Mouse (Mus musculus) liver, embryonic 14.5 days (tissue): ENCODE measurements around the gene Grhl3. TPM values are rescaled to one million over a fixed set of nuclear protein-coding genes. Genes with fewer than 3 reads are reported as not detected.

Experiments used
- ATAC-seq: fragments of 200-750 bp; cut with Nextera tagmentation; 2 replicates; pipeline ENCODE4 v1.8.0; 2017; ENCODE audit warnings: moderate number of reproducible peaks, mild to moderate bottlenecking, moderate library complexity; ENCODE audit not compliant: insufficient read depth
- DNase-seq, 3 experiments: peaks; one replicate each; pipeline ENCODE4 v3.0.0-alpha.2; 2012 to 2013; ENCODE audit warnings: low read depth in 3 of 3, low spot score in 3 of 3
- H3K27ac ChIP-seq: fragments of 300-500 bp; sonication (generic); 2 replicates; pipeline ENCODE4 v1.5.1; 2014; ENCODE audit warnings: moderate library complexity, mild to moderate bottlenecking, control low read depth, inconsistent platforms
- H3K27me3 ChIP-seq: fragments of 300-500 bp; sonication (generic); 2 replicates; pipeline ENCODE4 v1.6.1; 2014; ENCODE audit warnings: mild to moderate bottlenecking, low read length, moderate library complexity; ENCODE audit not compliant: control insufficient read depth, insufficient read depth
- H3K36me3 ChIP-seq: fragments of 300-500 bp; sonication (generic); replicated peaks from 2 replicates; pipeline ENCODE4 v1.6.1; 2014; ENCODE audit warnings: low read depth; ENCODE audit not compliant: control insufficient read depth, insufficient read depth
- H3K4me1 ChIP-seq, 2 experiments: fragments of 200-500 bp in 1 of 2; fragments of 300-500 bp in 1 of 2; sonication (generic) in 1 of 2; replicated peaks; 2 replicates each; pipeline ENCODE4 v1.6.1; 2012 to 2014; ENCODE audit warnings: antibody characterized with exemption in 1 of 2, inconsistent platforms in 1 of 2, low read length in 1 of 2; ENCODE audit not compliant: control insufficient read depth in 2 of 2, insufficient read depth in 2 of 2
- H3K4me2 ChIP-seq: fragments of 300-500 bp; sonication (generic); 2 replicates; pipeline ENCODE4 v1.6.1; 2014; ENCODE audit warnings: low read depth, mild to moderate bottlenecking, control low read depth, moderate library complexity
- H3K4me3 ChIP-seq, 2 experiments: fragments of 200-500 bp in 1 of 2; fragments of 300-500 bp in 1 of 2; sonication (generic) in 1 of 2; 2 replicates each; pipeline ENCODE4 v1.5.1; 2012 to 2014; ENCODE audit warnings: low read depth in 2 of 2, low read length in 2 of 2, mild to moderate bottlenecking in 2 of 2, control low read depth in 1 of 2, inconsistent platforms in 1 of 2, moderate library complexity in 1 of 2; ENCODE audit not compliant: insufficient read depth in 1 of 2
- H3K9ac ChIP-seq: fragments of 300-500 bp; sonication (generic); replicated peaks from 2 replicates; pipeline ENCODE4 v1.6.1; 2014; ENCODE audit warnings: mild to moderate bottlenecking, control low read depth, moderate library complexity
- H3K9me3 ChIP-seq: fragments of 300-500 bp; sonication (generic); 2 replicates; pipeline ENCODE4 v1.6.1; 2016; ENCODE audit warnings: low read length, mixed read lengths; ENCODE audit not compliant: control insufficient read depth
- CTCF ChIP-seq: IDR thresholded peaks from 2 replicates; pipeline ENCODE4 v1.5.1; 2016; ENCODE audit warnings: antibody characterized with exemption, low read depth, control low read depth
- EP300 ChIP-seq: IDR thresholded peaks from 2 replicates; pipeline ENCODE4 v1.6.1; 2016; ENCODE audit warnings: antibody characterized with exemption, low read depth
- WGBS: fragments of 180-500 bp; shearing (Covaris S2); extraction: QIAGEN DNeasy Blood & Tissue Kit; methylation state at CpG from one replicate; pipeline ENCODE4 v1.1.7; 2014; ENCODE audit not compliant: insufficient replicate concordance; 5-methylcytosine and 5-hydroxymethylcytosine counted together
- polyA plus RNA-seq, 2 experiments: library from polyadenylated mRNA; depleted of rRNA in 1 of 2; stranded (reverse) in 1 of 2; unstranded in 1 of 2; fragments of >200 nt; fragmentation: Nextera tagmentation in 1 of 2; extraction: Ambion mirVana in 1 of 2; gene quantifications; 2 replicates each; pipeline versions ENCODE4 v1.2.1 to v1.2.3; 2012 to 2014

Gene Grhl3
- polyA plus RNA-seq, 2 experiments, result 0.11 to 0.13 TPM

- 4% methylated on average over 8 of the region's 8 CpGs for WGBS
Observed at GRCm38 (mm10) chr4:135572276-135572675, 1.2 kb downstream of the Grhl3 start.

GRCm38 (mm10) chr4:135571037-135571550, 2.3 kb downstream of the Grhl3 start:
- Histone ChIP-seq H3K4me1 (peaks cover 0 to 3% of the 10 kb centered on the region in 2 experiments; a peak in 2 of 4 replicates), H3K4me3 (no peak overlapping the region), H3K9me3 (no peaks in the 10 kb centered on the region), H3K9ac (no peak overlapping the region), H3K27me3 (peaks cover 71% of the 10 kb centered on the region), H3K27ac (no peak overlapping the region), H3K4me2 (no peak overlapping the region), H3K36me3 (no peaks in the 10 kb centered on the region)
- 45% methylated on average over 6 of the region's 6 CpGs for WGBS
- DNase-seq, result no peak
- TF ChIP-seq CTCF, result no peak
- no peak for TF ChIP-seq EP300
- no peak for ATAC-seq

More at GRCm38 (mm10) chr4:135572276-135572675, 1.2 kb downstream of the Grhl3 start:
- H3K27ac ChIP-seq, result no peak overlapping the region
- no peak overlapping the region for H3K4me3 ChIP-seq
- H3K27me3 ChIP-seq, result peaks cover 71% of the 10 kb centered on the region
- H3K9me3 ChIP-seq, result no peaks in the 10 kb centered on the region
- no peak overlapping the region for H3K9ac ChIP-seq
- DNase-seq (no peak), ATAC-seq (no peak)
- H3K36me3 ChIP-seq, result no peaks in the 10 kb centered on the region
- TF ChIP-seq CTCF (no peak), EP300 (no peak)
- H3K4me2 ChIP-seq, result no peak overlapping the region
- peaks cover 0 to 3% of the 10 kb centered on the region in 2 experiments; a peak in 2 of 4 replicates for H3K4me1 ChIP-seq

- no peak for DNase-seq
- H3K27me3 ChIP-seq, result peaks cover 71% of the 10 kb centered on the region
Observed at GRCm38 (mm10) chr4:135570152-135571036, 3.0 kb downstream of the Grhl3 start.

GRCm38 (mm10) chr4:135569201-135569600, 4.2 kb downstream of the Grhl3 start:
- ATAC-seq (no peak), DNase-seq (no peak)
- WGBS, result 7% methylated on average over 11 of the region's 11 CpGs
- H3K9me3 ChIP-seq, result no peaks in the 10 kb centered on the region
- peaks cover 0 to 3% of the 10 kb centered on the region in 2 experiments; a peak in 2 of 4 replicates for H3K4me1 ChIP-seq
- no peak overlapping the region for H3K9ac ChIP-seq
- TF ChIP-seq EP300, result no peak
- TF ChIP-seq CTCF, result no peak
- no peak overlapping the region for H3K4me3 ChIP-seq
- no peak overlapping the region for H3K27ac ChIP-seq
- H3K36me3 ChIP-seq, result no peaks in the 10 kb centered on the region
- no peak overlapping the region; the same call in 1 of the 2 replicates for H3K4me2 ChIP-seq
- peaks cover 65% of the 10 kb centered on the region for H3K27me3 ChIP-seq

More at GRCm38 (mm10) chr4:135570152-135571036, 3.0 kb downstream of the Grhl3 start:
- H3K4me2 ChIP-seq, result peak overlapping the region; percentile 48
- no peak overlapping the region for H3K27ac ChIP-seq
- no peak for ATAC-seq
- TF ChIP-seq EP300 (no peak), CTCF (no peak)
- no peak overlapping the region for H3K9ac ChIP-seq
- WGBS, result 11% methylated on average over 32 of the region's 32 CpGs
- no peaks in the 10 kb centered on the region for H3K36me3 ChIP-seq
- H3K4me3 ChIP-seq, result peak overlapping the region; percentile 3 to 38; a peak in 3 of 4 replicates
- H3K4me1 ChIP-seq, result peaks cover 0 to 3% of the 10 kb centered on the region in 2 experiments; a peak in 2 of 4 replicates
- no peaks in the 10 kb centered on the region for H3K9me3 ChIP-seq

- Histone ChIP-seq H3K27me3 (peaks cover 50% of the 10 kb centered on the region), H3K9ac (no peak overlapping the region), H3K27ac (no peak overlapping the region), H3K4me3 (no peak overlapping the region), H3K36me3 (no peaks in the 10 kb centered on the region), H3K9me3 (no peaks in the 10 kb centered on the region), H3K4me1 (peaks cover 0 to 3% of the 10 kb centered on the region in 2 experiments; a peak in 2 of 4 replicates), H3K4me2 (no peak overlapping the region)
- no peak for DNase-seq
- no peak for ATAC-seq
- TF ChIP-seq EP300 (no peak), CTCF (no peak)
- WGBS, result 42% methylated on average over 8 of the region's 8 CpGs
Observed at GRCm38 (mm10) chr4:135567484-135567883, 5.9 kb downstream of the Grhl3 start.
